In genomic region chr3:89402693-89403092, GRCm38 (mm10) we compare ENCODE assay signal across 21 mouse cellular contexts. TPM values are rescaled to one million over a fixed set of nuclear protein-coding genes. Genes with fewer than 3 reads are reported as not detected.
DNase-seq lines count a peak whose midpoint lies in the region; ATAC-seq and TF ChIP-seq lines count a peak whose summit lies in the region.
"Had no signal": no experiment of that assay in that cellular context is flagged by ENCODE, and none has a peak within 500 bp of the region (broad histone marks: within the 10 kb centered on the region; RNA-seq: fewer than 3 reads in every experiment).

Gene Lenep, minus strand, starts transcription at chr3:89402793.

- no peak within 1 kb of the TSS for H3K4me2 ChIP-seq in intestine, embryonic 16.5 days (ENCODE audit: low read depth, low read length)
- no peak within 1 kb of the TSS for H3K4me2 ChIP-seq in intestine, embryonic 15.5 days (replicated peaks)
- H3K4me2 ChIP-seq: forebrain, embryonic 15.5 days; heart, embryonic 11.5 days; hindbrain, embryonic 12.5 days; hindbrain, embryonic 15.5 days had no signal

- H3K27me3 ChIP-seq in intestine, embryonic 16.5 days (replicated peaks; ENCODE audit: control insufficient read depth, insufficient read depth, low read length): no peaks in the 10 kb centered on the region
- no peaks in the 10 kb centered on the region for H3K27me3 ChIP-seq in intestine, embryonic 15.5 days (replicated peaks)
- H3K27me3 ChIP-seq in thymus, adult 2 months (ENCODE audit: control insufficient read depth, insufficient read depth, low read length): no peaks in the 10 kb centered on the region
- H3K27me3 ChIP-seq: forebrain, embryonic 15.5 days; hindbrain, embryonic 12.5 days; hindbrain, embryonic 15.5 days had no signal

- H3K9ac ChIP-seq in intestine, embryonic 16.5 days (ENCODE audit: low read depth, low read length): no peak within 1 kb of the TSS
- no peak within 1 kb of the TSS for H3K9ac ChIP-seq in intestine, embryonic 15.5 days
- H3K9ac ChIP-seq: forebrain, embryonic 15.5 days; hindbrain, embryonic 12.5 days; hindbrain, embryonic 15.5 days had no signal

- no peak within 1 kb of the TSS for H3K27ac ChIP-seq in intestine, embryonic 16.5 days (ENCODE audit: low read length)
- H3K27ac ChIP-seq in intestine, embryonic 15.5 days: no peak within 1 kb of the TSS
- H3K27ac ChIP-seq in olfactory bulb, adult 2 months (ENCODE audit: insufficient read depth, low read depth, low read length): no peak within 1 kb of the TSS
- H3K27ac ChIP-seq in thymus, adult 2 months (ENCODE audit: control insufficient read depth, insufficient read depth, low read length): no peak within 1 kb of the TSS
- H3K27ac ChIP-seq: forebrain, embryonic 15.5 days; hindbrain, embryonic 12.5 days; hindbrain, embryonic 15.5 days had no signal

- 80% methylated on average over 5 of the region's 5 CpGs for WGBS in intestine, embryonic 16.5 days
- 82% methylated on average over 5 of the region's 5 CpGs for WGBS in intestine, embryonic 15.5 days
- 73% methylated on average over 5 of the region's 5 CpGs for WGBS in olfactory bulb, adult 2 months
- whole genome bisulfite sequencing in thymus, adult 2 months: 94% methylated on average over 5 of the region's 5 CpGs

- peak; percentile 44 for DNase-seq in 3T3-L1 (ENCODE audit: low read depth, low spot score)
- peak; percentile 42 for DNase-seq in Muller cell, postnatal 12 days (ENCODE audit: inconsistent ontology term)
- DNase-seq in thymus, adult 2 months: no peak
- DNase-seq: adrenal gland, adult 2 months; adrenal gland, postnatal 14 days; cerebellum, adult 18-20 months; cerebellum, adult 9-10 months; cerebellum, postnatal 14 days; gastrocnemius, postnatal 14 days; heart, adult 11 months had no signal

- TF ChIP-seq POLR2A in olfactory bulb, adult 2 months (IDR thresholded peaks at IDR 0.05; ENCODE audit: insufficient read depth, low read depth, low read length): no peak
- no peak for TF ChIP-seq POLR2A in thymus, adult 2 months (IDR thresholded peaks at IDR 0.05; ENCODE audit: control insufficient read depth, extremely low read depth, insufficient read depth, low read length, poor library complexity)

- 0 out of 2 replicates have a peak, but pooled peaks have one; percentile 17 for ATAC-seq in intestine, embryonic 16.5 days
- ATAC-seq in intestine, embryonic 15.5 days: no peak
- ATAC-seq: forebrain, embryonic 15.5 days had no signal

- H3K4me1 ChIP-seq in intestine, embryonic 16.5 days (ENCODE audit: control insufficient read depth, insufficient read depth, low read length): no peaks in the 10 kb centered on the region
- no peaks in the 10 kb centered on the region for H3K4me1 ChIP-seq in intestine, embryonic 15.5 days (replicated peaks)
- 0 out of 2 replicates have a peak, but pooled peaks cover 3% of the 10 kb centered on the region for H3K4me1 ChIP-seq in olfactory bulb, adult 2 months (ENCODE audit: control insufficient read depth, insufficient read depth, low read length)
- H3K4me1 ChIP-seq in thymus, adult 2 months (replicated peaks; ENCODE audit: control insufficient read depth, insufficient read depth, low read length): no peaks in the 10 kb centered on the region
- H3K4me1 ChIP-seq: hindbrain, embryonic 12.5 days; hindbrain, embryonic 15.5 days had no signal

- H3K9me3 ChIP-seq in intestine, embryonic 16.5 days (ENCODE audit: control insufficient read depth, low read length): no peaks in the 10 kb centered on the region
- no peaks in the 10 kb centered on the region for H3K9me3 ChIP-seq in intestine, embryonic 15.5 days
- H3K9me3 ChIP-seq: forebrain, embryonic 15.5 days; hindbrain, embryonic 12.5 days; hindbrain, embryonic 15.5 days had no signal

- no peak within 1 kb of the TSS for H3K4me3 ChIP-seq in intestine, embryonic 16.5 days (ENCODE audit: low read length)
- no peak within 1 kb of the TSS for H3K4me3 ChIP-seq in intestine, embryonic 15.5 days (replicated peaks)
- H3K4me3 ChIP-seq in olfactory bulb, adult 2 months (ENCODE audit: insufficient read depth, low read depth, low read length): no peak within 1 kb of the TSS
- no peak within 1 kb of the TSS for H3K4me3 ChIP-seq in thymus, adult 2 months (ENCODE audit: control insufficient read depth, insufficient read depth, low read length)
- H3K4me3 ChIP-seq: forebrain, embryonic 15.5 days; hindbrain, embryonic 12.5 days; hindbrain, embryonic 15.5 days had no signal

- H3K36me3 ChIP-seq in intestine, embryonic 16.5 days (ENCODE audit: control insufficient read depth, insufficient read depth, low read length): peaks cover 17% of the 10 kb centered on the region; the same call in 1 of the 2 replicates
- H3K36me3 ChIP-seq in intestine, embryonic 15.5 days: peaks cover 19% of the 10 kb centered on the region
- H3K36me3 ChIP-seq in thymus, adult 2 months (ENCODE audit: control insufficient read depth, insufficient read depth, low read length): no peaks in the 10 kb centered on the region; the same call in 1 of the 2 replicates

- TF ChIP-seq CTCF in olfactory bulb, adult 2 months (IDR thresholded peaks at IDR 0.05; ENCODE audit: insufficient read depth, low read depth, low read length): no peak
- TF ChIP-seq CTCF in thymus, adult 2 months (IDR thresholded peaks at IDR 0.05; ENCODE audit: borderline replicate concordance, control insufficient read depth, extremely low read depth, insufficient read depth, low read length, poor library complexity): no peak

RNA-seq across cellular contexts. Expression of gene Lenep, which starts in this region (rescaled TPM):
- not detected in 2 replicates for polyA plus RNA-seq in intestine, embryonic 16.5 days (2015; fragmentation: Nextera tagmentation; extraction: Ambion mirVana)
- polyA plus RNA-seq in intestine, embryonic 15.5 days (2015; fragmentation: Nextera tagmentation; extraction: Ambion mirVana): not detected in 2 replicates
- not detected in 2 replicates for polyA plus RNA-seq in olfactory bulb, adult 2 months (2012; ENCODE audit: insufficient read depth, insufficient read length, low replicate concordance, missing spikeins)
- 0.66 TPM in 1 of 2 replicates, not detected in the other for polyA plus RNA-seq in thymus, adult 2 months (2012; rRNA removed)
- polyA plus RNA-seq: embryonic facial prominence, embryonic 14.5 days; heart, embryonic 11.5 days; heart, embryonic 14.5 days; heart, postnatal 0 days; intestine, embryonic 14.5 days had no signal

Comparison
In these comparisons a context has a peak if more than half of its experiments do, and no peak if none do; other contexts are left out.
1. Peak in ATAC-seq in intestine, embryonic 16.5 days; RNA of the gene not detected or under 1 TPM.